Comparison of ENCODE assay signal across 26 mouse cellular contexts in the genomic region with DNA sequence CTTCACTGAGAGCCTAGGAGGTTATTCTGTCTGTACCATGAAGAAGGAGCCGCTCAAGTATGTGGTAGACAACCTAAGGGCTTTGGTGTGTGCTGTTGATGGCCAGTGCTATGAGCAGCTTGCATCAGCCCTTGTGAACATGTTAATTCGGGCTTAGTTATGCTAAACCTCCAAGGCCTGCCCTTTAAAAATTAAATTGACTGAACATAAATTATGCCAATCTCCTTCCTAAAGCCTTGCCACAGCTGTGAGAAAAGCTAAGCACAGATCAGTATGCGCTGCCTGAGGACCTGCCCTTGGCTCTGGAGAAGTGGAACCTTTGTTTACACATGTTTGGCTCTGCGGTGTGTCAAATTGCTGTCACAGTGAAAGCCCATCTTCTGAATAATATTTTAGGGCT.
A peak's percentile ranks its signal among the peaks of the same experiment; 100 is the strongest.
DNase-seq lines count a peak whose midpoint lies in the region; ATAC-seq lines count a peak whose summit lies in the region.
"Had no signal": no experiment of that assay in that cellular context is flagged by ENCODE, and none has a peak within 500 bp of the region (broad histone marks: within the 10 kb centered on the region; RNA-seq: fewer than 3 reads in every experiment).

No protein-coding gene starts in this region.

- H3K4me3 ChIP-seq in hindbrain, embryonic 14.5 days (replicated peaks; ENCODE audit: low read length), result no peak overlapping the region
- no peak overlapping the region for H3K4me3 ChIP-seq in hindbrain, embryonic 10.5 days
- no peak overlapping the region for H3K4me3 ChIP-seq in forebrain, embryonic 13.5 days
- no peak overlapping the region for H3K4me3 ChIP-seq in midbrain, embryonic 10.5 days
- no peak overlapping the region for H3K4me3 ChIP-seq in midbrain, embryonic 16.5 days (ENCODE audit: low read depth, low read length)
- H3K4me3 ChIP-seq: heart, embryonic 13.5 days; kidney, embryonic 15.5 days; liver, embryonic 13.5 days had no signal

- no peak overlapping the region for H3K4me2 ChIP-seq in hindbrain, embryonic 14.5 days (replicated peaks)
- H3K4me2 ChIP-seq in forebrain, embryonic 13.5 days, result no peak overlapping the region
- no peak overlapping the region for H3K4me2 ChIP-seq in midbrain, embryonic 16.5 days (ENCODE audit: low read length)
- H3K4me2 ChIP-seq: heart, embryonic 13.5 days; kidney, embryonic 15.5 days; liver, embryonic 13.5 days had no signal

- no peaks in the 10 kb centered on the region for H3K27me3 ChIP-seq in hindbrain, embryonic 14.5 days (ENCODE audit: control insufficient read depth, insufficient read depth, low read length)
- H3K27me3 ChIP-seq in hindbrain, embryonic 10.5 days (ENCODE audit: insufficient read depth, poor library complexity, severe bottlenecking), result no peaks in the 10 kb centered on the region
- H3K27me3 ChIP-seq in forebrain, embryonic 13.5 days, result no peaks in the 10 kb centered on the region
- H3K27me3 ChIP-seq in midbrain, embryonic 10.5 days (ENCODE audit: low read depth, poor library complexity, severe bottlenecking), result no peaks in the 10 kb centered on the region
- H3K27me3 ChIP-seq in midbrain, embryonic 16.5 days (ENCODE audit: control insufficient read depth, insufficient read depth, low read depth, low read length), result no peaks in the 10 kb centered on the region
- H3K27me3 ChIP-seq: CH12.LX; heart, embryonic 13.5 days; kidney, embryonic 15.5 days; liver, embryonic 13.5 days had no signal

- DNase-seq in hindbrain, embryonic 14.5 days (ENCODE audit: low spot score), result no peak
- no peak for DNase-seq in hindbrain, embryonic 10.5 days (ENCODE audit: low spot score)
- DNase-seq in midbrain, embryonic 10.5 days (ENCODE audit: low spot score), result no peak
- no peak for DNase-seq in layer of hippocampus, adult 8-10 months (ENCODE audit: low spot score in 2 of 2)
- no peak for DNase-seq in lung, postnatal 25 days (ENCODE audit: low spot score)
- DNase-seq: adrenal gland, postnatal 10 days; B cell, adult 2 months; cerebellum, adult 8-10 months; gastrocnemius, postnatal 10 days; heart, adult 18-20 months; heart, postnatal 14 days; kidney, postnatal 36 days; liver, embryonic 13.5 days; lung, adult 2 months; lung, postnatal 14 days; thymus, adult 18-20 months; thymus, postnatal 36 days had no signal

- 0 out of 2 replicates have a peak, but pooled peaks cover 3% of the 10 kb centered on the region for H3K9me3 ChIP-seq in hindbrain, embryonic 14.5 days (ENCODE audit: control insufficient read depth, low read length)
- H3K9me3 ChIP-seq in hindbrain, embryonic 10.5 days, result no peaks in the 10 kb centered on the region
- no peaks in the 10 kb centered on the region for H3K9me3 ChIP-seq in forebrain, embryonic 13.5 days (replicated peaks)
- H3K9me3 ChIP-seq in midbrain, embryonic 10.5 days (replicated peaks), result no peaks in the 10 kb centered on the region
- no peaks in the 10 kb centered on the region for H3K9me3 ChIP-seq in midbrain, embryonic 16.5 days (replicated peaks; ENCODE audit: control insufficient read depth, low read length, poor library complexity, severe bottlenecking)
- H3K9me3 ChIP-seq: G1E; heart, embryonic 13.5 days; kidney, embryonic 15.5 days; liver, embryonic 13.5 days had no signal

- peak; percentile 46; the same call in 1 of the 2 replicates for ATAC-seq in hindbrain, embryonic 14.5 days (ENCODE audit: low FRiP score)
- ATAC-seq in forebrain, embryonic 13.5 days, result peak; percentile 75; the same call in 1 of the 2 replicates
- peak; percentile 60; the same call in 1 of the 2 replicates for ATAC-seq in midbrain, embryonic 16.5 days
- ATAC-seq: activated CD4-positive, CD25-positive, alpha-beta regulatory T cell, adult 4 months; hindbrain, embryonic 16.5 days; intestine, postnatal 0 days had no signal

- no peaks in the 10 kb centered on the region for H3K36me3 ChIP-seq in hindbrain, embryonic 14.5 days (replicated peaks; ENCODE audit: control insufficient read depth, insufficient read depth)
- no peaks in the 10 kb centered on the region for H3K36me3 ChIP-seq in hindbrain, embryonic 10.5 days
- no peaks in the 10 kb centered on the region for H3K36me3 ChIP-seq in forebrain, embryonic 13.5 days (ENCODE audit: poor library complexity, severe bottlenecking)
- no peaks in the 10 kb centered on the region for H3K36me3 ChIP-seq in midbrain, embryonic 10.5 days
- H3K36me3 ChIP-seq in midbrain, embryonic 16.5 days (ENCODE audit: control insufficient read depth, insufficient read depth, low read length), result no peaks in the 10 kb centered on the region
- H3K36me3 ChIP-seq: G1E; heart, embryonic 13.5 days; kidney, embryonic 15.5 days; liver, embryonic 13.5 days had no signal

- H3K9ac ChIP-seq in hindbrain, embryonic 14.5 days, result no peak overlapping the region
- H3K9ac ChIP-seq in forebrain, embryonic 13.5 days, result no peak overlapping the region
- H3K9ac ChIP-seq in midbrain, embryonic 16.5 days (ENCODE audit: low read depth, low read length), result no peak overlapping the region
- H3K9ac ChIP-seq: heart, embryonic 13.5 days; kidney, embryonic 15.5 days; liver, embryonic 13.5 days had no signal

- no peaks in the 10 kb centered on the region for H3K4me1 ChIP-seq in hindbrain, embryonic 14.5 days (replicated peaks; ENCODE audit: control insufficient read depth, insufficient read depth, low read length)
- no peaks in the 10 kb centered on the region for H3K4me1 ChIP-seq in hindbrain, embryonic 10.5 days (replicated peaks)
- H3K4me1 ChIP-seq in forebrain, embryonic 13.5 days, result no peaks in the 10 kb centered on the region
- peaks cover 7% of the 10 kb centered on the region for H3K4me1 ChIP-seq in midbrain, embryonic 10.5 days
- H3K4me1 ChIP-seq in midbrain, embryonic 16.5 days (ENCODE audit: control insufficient read depth, insufficient read depth, low read length), result no peaks in the 10 kb centered on the region
- H3K4me1 ChIP-seq: heart, embryonic 13.5 days; kidney, embryonic 15.5 days; liver, embryonic 13.5 days had no signal

- WGBS in hindbrain, embryonic 14.5 days, result 47% methylated on average over 4 of the region's 4 CpGs
- 69% methylated on average over 4 of the region's 4 CpGs for WGBS in hindbrain, embryonic 10.5 days
- 46% methylated on average over 4 of the region's 4 CpGs for WGBS in forebrain, embryonic 13.5 days
- WGBS in midbrain, embryonic 10.5 days, result 65% methylated on average over 4 of the region's 4 CpGs
- 19% methylated on average over 4 of the region's 4 CpGs for WGBS in midbrain, embryonic 16.5 days

- no peak overlapping the region for H3K27ac ChIP-seq in hindbrain, embryonic 14.5 days
- H3K27ac ChIP-seq in hindbrain, embryonic 10.5 days, result no peak overlapping the region
- H3K27ac ChIP-seq in forebrain, embryonic 13.5 days, result no peak overlapping the region
- H3K27ac ChIP-seq in midbrain, embryonic 10.5 days (replicated peaks), result peak overlapping the region; percentile 67; the same call in 1 of the 2 replicates
- no peak overlapping the region for H3K27ac ChIP-seq in midbrain, embryonic 16.5 days (ENCODE audit: low read length)
- H3K27ac ChIP-seq: heart, embryonic 13.5 days; kidney, embryonic 15.5 days; liver, embryonic 13.5 days had no signal
